Mouse (Mus musculus): ENCODE measurements around the gene Tspan2. TPM values are rescaled to one million over a fixed set of nuclear protein-coding genes. Genes with fewer than 3 reads are reported as not detected.

Tspan2 gene
- polyA plus RNA-seq (2012; rRNA removed), result 46.1 and 50.2 TPM in 2 replicates

- peak in 1 of 2 experiments; percentile 40 for DNase-seq (ENCODE audit: extremely low spot score in 1 of 2, low spot score in 1 of 2)
Measured at GRCm38 (mm10) chr3:102734313-102735030, at the start of gene Tspan2. Tspan2 (plus strand) TSS chr3:102734529.

- DNase-seq (ENCODE audit: extremely low spot score in 1 of 2, low spot score in 1 of 2), result no peak
Measured at GRCm38 (mm10) chr3:102686861-102687260, 47.5 kb upstream of the Tspan2 start.

GRCm38 (mm10) chr3:102687852-102688251 lies 46.5 kb upstream of the Tspan2 start:
- DNase-seq (ENCODE audit: extremely low spot score in 1 of 2, low spot score in 1 of 2), result no peak

GRCm38 (mm10) chr3:102691802-102692484 lies 42.4 kb upstream of the Tspan2 start:
- peak; percentile 20 to 78 for DNase-seq (ENCODE audit: extremely low spot score in 1 of 2, low spot score in 1 of 2)

GRCm38 (mm10) chr3:102692758-102693325 lies 41.5 kb upstream of the Tspan2 start:
- DNase-seq (ENCODE audit: extremely low spot score in 1 of 2, low spot score in 1 of 2), result no peak

GRCm38 (mm10) chr3:102698127-102698526 lies 36.2 kb upstream of the Tspan2 start:
- DNase-seq (ENCODE audit: extremely low spot score in 1 of 2, low spot score in 1 of 2), result peak in 1 of 2 experiments; percentile 37

- DNase-seq (ENCODE audit: extremely low spot score in 1 of 2, low spot score in 1 of 2), result no peak
Measured at GRCm38 (mm10) chr3:102701303-102701702, 33.0 kb upstream of the Tspan2 start.

- peak; percentile 28 to 73 for DNase-seq (ENCODE audit: extremely low spot score in 1 of 2, low spot score in 1 of 2)
Measured at GRCm38 (mm10) chr3:102701902-102702544, 32.3 kb upstream of the Tspan2 start.

- DNase-seq (ENCODE audit: extremely low spot score in 1 of 2, low spot score in 1 of 2), result no peak
Measured at GRCm38 (mm10) chr3:102704001-102704401, 30.3 kb upstream of the Tspan2 start.

GRCm38 (mm10) chr3:102708599-102708998 lies 25.7 kb upstream of the Tspan2 start:
- no peak for DNase-seq (ENCODE audit: extremely low spot score in 1 of 2, low spot score in 1 of 2)

- peak; percentile 46 to 93 for DNase-seq (ENCODE audit: extremely low spot score in 1 of 2, low spot score in 1 of 2)
Measured at GRCm38 (mm10) chr3:102715066-102715584, 19.2 kb upstream of the Tspan2 start.

- DNase-seq (ENCODE audit: extremely low spot score in 1 of 2, low spot score in 1 of 2), result no peak
Measured at GRCm38 (mm10) chr3:102715839-102716238, 18.5 kb upstream of the Tspan2 start.

- DNase-seq (ENCODE audit: extremely low spot score in 1 of 2, low spot score in 1 of 2), result no peak
Measured at GRCm38 (mm10) chr3:102717586-102718285, 16.6 kb upstream of the Tspan2 start.

GRCm38 (mm10) chr3:102723154-102723553 lies 11.2 kb upstream of the Tspan2 start:
- no peak for DNase-seq (ENCODE audit: extremely low spot score in 1 of 2, low spot score in 1 of 2)

- no peak for DNase-seq (ENCODE audit: extremely low spot score in 1 of 2, low spot score in 1 of 2)
Measured at GRCm38 (mm10) chr3:102723841-102724570, 10.3 kb upstream of the Tspan2 start.

GRCm38 (mm10) chr3:102724798-102725459 lies 9.4 kb upstream of the Tspan2 start:
- no peak for DNase-seq (ENCODE audit: extremely low spot score in 1 of 2, low spot score in 1 of 2)

- no peak for DNase-seq (ENCODE audit: extremely low spot score in 1 of 2, low spot score in 1 of 2)
Measured at GRCm38 (mm10) chr3:102729416-102729815, 4.9 kb upstream of the Tspan2 start.

GRCm38 (mm10) chr3:102731112-102731511 lies 3.2 kb upstream of the Tspan2 start:
- no peak for DNase-seq (ENCODE audit: extremely low spot score in 1 of 2, low spot score in 1 of 2)

- no peak for DNase-seq (ENCODE audit: extremely low spot score in 1 of 2, low spot score in 1 of 2)
Measured at GRCm38 (mm10) chr3:102732619-102733018, 1.7 kb upstream of the Tspan2 start.
